Mouse (Mus musculus): ENCODE results near the gene Cers2. TPM values are rescaled to one million over a fixed set of nuclear protein-coding genes. Genes with fewer than 3 reads are reported as not detected.

The Cers2 gene
- polyA plus RNA-seq, 1 experiment, result 116 TPM

GRCm38 (mm10) chr3:95270766-95271364 is 43.7 kb upstream of the Cers2 start:
- Histone ChIP-seq H3K27me3 (ENCODE audit: control insufficient read depth, insufficient read depth, insufficient read length) (no peaks in the 10 kb centered on the region), H3K36me3 (ENCODE audit: control insufficient read depth, insufficient read depth) (peaks cover 10% of the 10 kb centered on the region), H3K79me2 (ENCODE audit: control insufficient read depth, insufficient read depth) (peaks cover 16% of the 10 kb centered on the region), H3K4me2 (ENCODE audit: low read depth) (no peak overlapping the region), H3K4me3 (no peak overlapping the region), H3ac (ENCODE audit: control insufficient read depth, insufficient read length) (no peak overlapping the region)
- no peak for TF ChIP-seq MYOG (IDR thresholded peaks at IDR 0.05; ENCODE audit: control insufficient read depth in 1 of 3, insufficient read depth in 1 of 3, insufficient read length in 2 of 3, low read depth in 2 of 3)
- TF ChIP-seq USF1 (IDR thresholded peaks at IDR 0.05; ENCODE audit: low read depth), result no peak
- TF ChIP-seq MYOD1 (IDR thresholded peaks at IDR 0.05; ENCODE audit: control insufficient read depth in 1 of 3, insufficient read length in 2 of 3, low read depth in 2 of 3), result no peak
- no peak for TF ChIP-seq E2F4 (IDR thresholded peaks at IDR 0.05; ENCODE audit: insufficient read depth)
- TF ChIP-seq POLR2A (IDR thresholded peaks at IDR 0.05; ENCODE audit: insufficient read length, low read depth), result no peak
- TF ChIP-seq POLR2AphosphoS2 (IDR thresholded peaks at IDR 0.05; ENCODE audit: insufficient read length, low read depth), result no peak
- TF ChIP-seq MAX (IDR thresholded peaks at IDR 0.05; ENCODE audit: low read depth), result no peak
- TF ChIP-seq REST (IDR thresholded peaks at IDR 0.05; ENCODE audit: insufficient read depth, insufficient read length), result no peak
- TF ChIP-seq TCF3 (IDR thresholded peaks at IDR 0.05; ENCODE audit: insufficient read length, low read depth), result no peak
- TF ChIP-seq CEBPB (IDR thresholded peaks at IDR 0.05; ENCODE audit: insufficient read depth, poor library complexity, severe bottlenecking), result no peak
- no peak for TF ChIP-seq TCF12 (IDR thresholded peaks at IDR 0.05; ENCODE audit: insufficient read depth, poor library complexity, severe bottlenecking)
- no peak for TF ChIP-seq SRF (IDR thresholded peaks at IDR 0.05; ENCODE audit: control insufficient read depth, insufficient read length, low read depth)

GRCm38 (mm10) chr3:95273471-95273870 is 41.1 kb upstream of the Cers2 start:
- no peak overlapping the region for H3K4me2 ChIP-seq (ENCODE audit: low read depth)
- H3K27me3 ChIP-seq (ENCODE audit: control insufficient read depth, insufficient read depth, insufficient read length), result no peaks in the 10 kb centered on the region
- H3ac ChIP-seq (ENCODE audit: control insufficient read depth, insufficient read length), result no peak overlapping the region
- peaks cover 23% of the 10 kb centered on the region for H3K79me2 ChIP-seq (ENCODE audit: control insufficient read depth, insufficient read depth)
- H3K36me3 ChIP-seq (ENCODE audit: control insufficient read depth, insufficient read depth), result no peaks in the 10 kb centered on the region
- TF ChIP-seq MYOD1 (IDR thresholded peaks at IDR 0.05; ENCODE audit: control insufficient read depth in 1 of 3, insufficient read length in 2 of 3, low read depth in 2 of 3) (peak in 1 of 3 experiments; percentile 21), MYOG (IDR thresholded peaks at IDR 0.05; ENCODE audit: control insufficient read depth in 1 of 3, insufficient read depth in 1 of 3, insufficient read length in 2 of 3, low read depth in 2 of 3) (peak in 1 of 3 experiments; percentile 33), USF1 (IDR thresholded peaks at IDR 0.05; ENCODE audit: low read depth) (no peak)
- no peak overlapping the region for H3K4me3 ChIP-seq

- Histone ChIP-seq H3K79me2 (ENCODE audit: control insufficient read depth, insufficient read depth) (peaks cover 33% of the 10 kb centered on the region), H3K4me3 (no peak overlapping the region), H3ac (ENCODE audit: control insufficient read depth, insufficient read length) (no peak overlapping the region), H3K36me3 (ENCODE audit: control insufficient read depth, insufficient read depth) (no peaks in the 10 kb centered on the region), H3K27me3 (ENCODE audit: control insufficient read depth, insufficient read depth, insufficient read length) (no peaks in the 10 kb centered on the region), H3K4me2 (ENCODE audit: low read depth) (no peak overlapping the region)
- TF ChIP-seq USF1 (IDR thresholded peaks at IDR 0.05; ENCODE audit: low read depth) (no peak), MYOG (IDR thresholded peaks at IDR 0.05; ENCODE audit: control insufficient read depth in 1 of 3, insufficient read depth in 1 of 3, insufficient read length in 2 of 3, low read depth in 2 of 3) (no peak), REST (IDR thresholded peaks at IDR 0.05; ENCODE audit: insufficient read depth, insufficient read length) (no peak), MYOD1 (IDR thresholded peaks at IDR 0.05; ENCODE audit: control insufficient read depth in 1 of 3, insufficient read length in 2 of 3, low read depth in 2 of 3) (no peak), POLR2AphosphoS2 (IDR thresholded peaks at IDR 0.05; ENCODE audit: insufficient read length, low read depth) (no peak), CEBPB (IDR thresholded peaks at IDR 0.05; ENCODE audit: insufficient read depth, poor library complexity, severe bottlenecking) (no peak), TCF12 (IDR thresholded peaks at IDR 0.05; ENCODE audit: insufficient read depth, poor library complexity, severe bottlenecking) (no peak), TCF3 (IDR thresholded peaks at IDR 0.05; ENCODE audit: insufficient read length, low read depth) (no peak), POLR2A (IDR thresholded peaks at IDR 0.05; ENCODE audit: insufficient read length, low read depth) (no peak), E2F4 (IDR thresholded peaks at IDR 0.05; ENCODE audit: insufficient read depth) (no peak), MAX (IDR thresholded peaks at IDR 0.05; ENCODE audit: low read depth) (no peak)
These were observed 40.1 kb upstream of the Cers2 start for GRCm38 (mm10) chr3:95274453-95274852.

- H3ac ChIP-seq (ENCODE audit: control insufficient read depth, insufficient read length), result no peak overlapping the region
- no peaks in the 10 kb centered on the region for H3K27me3 ChIP-seq (ENCODE audit: control insufficient read depth, insufficient read depth, insufficient read length)
- no peak overlapping the region for H3K4me2 ChIP-seq (ENCODE audit: low read depth)
- TF ChIP-seq POLR2A (IDR thresholded peaks at IDR 0.05; ENCODE audit: insufficient read length, low read depth), result no peak
- TF ChIP-seq USF1 (IDR thresholded peaks at IDR 0.05; ENCODE audit: low read depth), result no peak
- TF ChIP-seq E2F4 (IDR thresholded peaks at IDR 0.05; ENCODE audit: insufficient read depth), result no peak
- no peak for TF ChIP-seq REST (IDR thresholded peaks at IDR 0.05; ENCODE audit: insufficient read depth, insufficient read length)
- TF ChIP-seq TCF3 (IDR thresholded peaks at IDR 0.05; ENCODE audit: insufficient read length, low read depth), result no peak
- TF ChIP-seq POLR2AphosphoS2 (IDR thresholded peaks at IDR 0.05; ENCODE audit: insufficient read length, low read depth), result no peak
- TF ChIP-seq TCF12 (IDR thresholded peaks at IDR 0.05; ENCODE audit: insufficient read depth, poor library complexity, severe bottlenecking), result no peak
- TF ChIP-seq CEBPB (IDR thresholded peaks at IDR 0.05; ENCODE audit: insufficient read depth, poor library complexity, severe bottlenecking), result no peak
- no peak for TF ChIP-seq MYOG (IDR thresholded peaks at IDR 0.05; ENCODE audit: control insufficient read depth in 1 of 3, insufficient read depth in 1 of 3, insufficient read length in 2 of 3, low read depth in 2 of 3)
- no peak for TF ChIP-seq MYOD1 (IDR thresholded peaks at IDR 0.05; ENCODE audit: control insufficient read depth in 1 of 3, insufficient read length in 2 of 3, low read depth in 2 of 3)
- no peak for TF ChIP-seq MAX (IDR thresholded peaks at IDR 0.05; ENCODE audit: low read depth)
- TF ChIP-seq SRF (IDR thresholded peaks at IDR 0.05; ENCODE audit: control insufficient read depth, insufficient read length, low read depth), result no peak
- no peaks in the 10 kb centered on the region for H3K36me3 ChIP-seq (ENCODE audit: control insufficient read depth, insufficient read depth)
- H3K79me2 ChIP-seq (ENCODE audit: control insufficient read depth, insufficient read depth), result peaks cover 35% of the 10 kb centered on the region
- no peak overlapping the region for H3K4me3 ChIP-seq
These were observed 39.4 kb upstream of the Cers2 start for GRCm38 (mm10) chr3:95275161-95275560.

All from myocyte (in vitro differentiated cells).